17 mouse cellular contexts compared by ENCODE assay signal in the genomic region with DNA sequence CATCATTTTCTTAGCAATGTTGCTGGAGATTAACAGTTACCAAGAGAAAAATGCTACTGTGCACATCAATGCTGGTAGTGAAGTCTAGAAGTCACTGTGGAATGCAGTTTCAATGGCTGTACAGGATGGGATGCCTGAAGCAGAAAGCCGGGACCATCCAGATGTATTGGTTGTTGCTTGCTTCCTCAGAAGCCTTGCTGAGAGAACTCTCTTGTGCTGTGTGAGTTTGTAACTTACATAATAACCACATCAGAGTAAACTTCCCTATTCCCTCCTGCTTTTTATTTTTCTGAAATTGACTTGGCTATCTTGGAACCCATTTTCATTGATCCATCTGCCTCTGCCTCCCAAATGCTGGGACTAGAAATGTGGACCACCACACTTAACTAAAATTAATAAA.
DNase-seq lines count a peak whose midpoint lies in the region; ATAC-seq and TF ChIP-seq lines count a peak whose summit lies in the region.
"Had no signal": no experiment of that assay in that cellular context is flagged by ENCODE, and none has a peak within 500 bp of the region (broad histone marks: within the 10 kb centered on the region; RNA-seq: fewer than 3 reads in every experiment).

No protein-coding gene starts in this region.

- no peaks in the 10 kb centered on the region for H3K36me3 ChIP-seq in kidney, postnatal 0 days (ENCODE audit: insufficient read depth, low read length)
- H3K36me3 ChIP-seq in liver, embryonic 14.5 days (replicated peaks; ENCODE audit: control insufficient read depth, insufficient read depth, low read depth) = no peaks in the 10 kb centered on the region
- H3K36me3 ChIP-seq in forebrain, embryonic 16.5 days (ENCODE audit: control insufficient read depth, insufficient read depth) = no peaks in the 10 kb centered on the region
- H3K36me3 ChIP-seq: heart, embryonic 10.5 days; hindbrain, embryonic 12.5 days had no signal

- ATAC-seq in kidney, postnatal 0 days (replicated peaks; ENCODE audit: low FRiP score, low read depth) = no peak
- no peak for ATAC-seq in liver, embryonic 14.5 days (ENCODE audit: insufficient read depth)
- ATAC-seq in megakaryocyte progenitor cell, adult 5-6 weeks (replicated peaks; ENCODE audit: poor library complexity) = peak; percentile 51; the same call in 1 of the 2 replicates
- ATAC-seq in forebrain, embryonic 16.5 days = no peak
- ATAC-seq: forebrain, embryonic 13.5 days; hindbrain, embryonic 16.5 days had no signal

- TF ChIP-seq EP300 in liver, embryonic 14.5 days (IDR thresholded peaks at IDR 0.05; ENCODE audit: low read depth) = no peak

- H3K9me3 ChIP-seq in kidney, postnatal 0 days (replicated peaks; ENCODE audit: low read length) = no peaks in the 10 kb centered on the region
- no peaks in the 10 kb centered on the region for H3K9me3 ChIP-seq in liver, embryonic 14.5 days (ENCODE audit: control insufficient read depth, low read length)
- no peaks in the 10 kb centered on the region for H3K9me3 ChIP-seq in forebrain, embryonic 16.5 days (ENCODE audit: control insufficient read depth, low read length)
- H3K9me3 ChIP-seq: forebrain, embryonic 13.5 days; heart, embryonic 10.5 days; hindbrain, embryonic 12.5 days had no signal

- no peaks in the 10 kb centered on the region for H3K4me1 ChIP-seq in kidney, postnatal 0 days (replicated peaks; ENCODE audit: insufficient read depth, low read length)
- peaks cover 28 to 31% of the 10 kb centered on the region in 2 experiments for H3K4me1 ChIP-seq in liver, embryonic 14.5 days (replicated peaks; ENCODE audit: control insufficient read depth in 2 of 2, insufficient read depth in 2 of 2, low read length in 1 of 2)
- peaks cover 2% of the 10 kb centered on the region; the same call in 1 of the 2 replicates for H3K4me1 ChIP-seq in forebrain, embryonic 16.5 days (replicated peaks; ENCODE audit: control insufficient read depth, insufficient read depth, low read length)
- H3K4me1 ChIP-seq: heart, embryonic 10.5 days; hindbrain, embryonic 12.5 days had no signal

- H3K4me2 ChIP-seq in kidney, postnatal 0 days (ENCODE audit: low read length) = no peak overlapping the region
- H3K4me2 ChIP-seq in liver, embryonic 14.5 days (ENCODE audit: low read depth) = peak overlapping the region; percentile 45
- no peak overlapping the region for H3K4me2 ChIP-seq in forebrain, embryonic 16.5 days (ENCODE audit: low read length)
- H3K4me2 ChIP-seq: forebrain, embryonic 13.5 days; hindbrain, embryonic 12.5 days had no signal

- no peak overlapping the region for H3K4me3 ChIP-seq in kidney, postnatal 0 days (replicated peaks; ENCODE audit: low read depth, low read length)
- H3K4me3 ChIP-seq in liver, embryonic 14.5 days (ENCODE audit: insufficient read depth in 1 of 2, low read depth in 2 of 2, low read length in 2 of 2) = no peak overlapping the region
- H3K4me3 ChIP-seq in forebrain, embryonic 16.5 days (replicated peaks; ENCODE audit: low read length) = no peak overlapping the region
- H3K4me3 ChIP-seq: forebrain, embryonic 13.5 days; heart, embryonic 10.5 days; hindbrain, embryonic 12.5 days had no signal

- WGBS in kidney, postnatal 0 days = 60% methylated on average over 1 of the region's 1 CpGs
- WGBS in liver, embryonic 14.5 days (ENCODE audit: insufficient replicate concordance) = 61% methylated on average over 1 of the region's 1 CpGs
- WGBS in forebrain, embryonic 16.5 days = 78% methylated on average over 1 of the region's 1 CpGs

- no peak for TF ChIP-seq CTCF in kidney, postnatal 0 days (IDR thresholded peaks at IDR 0.05; ENCODE audit: low read depth)
- TF ChIP-seq CTCF in liver, embryonic 14.5 days (IDR thresholded peaks at IDR 0.05; ENCODE audit: low read depth) = no peak

- no peaks in the 10 kb centered on the region for H3K27me3 ChIP-seq in kidney, postnatal 0 days (ENCODE audit: insufficient read depth, low read length)
- no peaks in the 10 kb centered on the region for H3K27me3 ChIP-seq in liver, embryonic 14.5 days (ENCODE audit: control insufficient read depth, insufficient read depth, low read length)
- H3K27me3 ChIP-seq in forebrain, embryonic 16.5 days (replicated peaks; ENCODE audit: control insufficient read depth, insufficient read depth, low read length) = no peaks in the 10 kb centered on the region
- H3K27me3 ChIP-seq: forebrain, embryonic 13.5 days; hindbrain, embryonic 12.5 days had no signal

- DNase-seq in kidney, postnatal 0 days (ENCODE audit: low spot score) = peak; percentile 9
- DNase-seq in kidney, postnatal 10 days = no peak
- DNase-seq in forelimb bud, embryonic 11.5 days (ENCODE audit: low read depth, low spot score) = peak; percentile 10
- no peak for DNase-seq in liver, embryonic 14.5 days (ENCODE audit: low read depth in 3 of 3, low spot score in 3 of 3)
- no peak for DNase-seq in layer of hippocampus, postnatal 14 days (ENCODE audit: low spot score in 2 of 2)
- DNase-seq: adrenal gland, postnatal 14 days; cerebellum, adult 2 months; cerebellum, postnatal 14 days; gastrocnemius, postnatal 36 days; heart, adult 18-20 months; heart, postnatal 4 days had no signal

- H3K27ac ChIP-seq in kidney, postnatal 0 days = no peak overlapping the region
- H3K27ac ChIP-seq in liver, embryonic 14.5 days = peak overlapping the region; percentile 86
- H3K27ac ChIP-seq in forebrain, embryonic 16.5 days (ENCODE audit: low read length) = no peak overlapping the region
- H3K27ac ChIP-seq: forebrain, embryonic 13.5 days; heart, embryonic 10.5 days; hindbrain, embryonic 12.5 days had no signal

- H3K9ac ChIP-seq in kidney, postnatal 0 days (ENCODE audit: low read depth, low read length) = no peak overlapping the region
- peak overlapping the region; percentile 35; the same call in 1 of the 2 replicates for H3K9ac ChIP-seq in liver, embryonic 14.5 days (replicated peaks)
- H3K9ac ChIP-seq in forebrain, embryonic 16.5 days (replicated peaks; ENCODE audit: low read depth, low read length) = no peak overlapping the region
- H3K9ac ChIP-seq: forebrain, embryonic 13.5 days; hindbrain, embryonic 12.5 days had no signal

Comparison
In these comparisons a context has a peak if more than half of its experiments do, and no peak if none do; other contexts are left out.
1. DNase-seq: peak in kidney, postnatal 0 days (single experiment) and forelimb bud, embryonic 11.5 days (single experiment); none in kidney, postnatal 10 days (single experiment), liver, embryonic 14.5 days (0 of 3) and layer of hippocampus, postnatal 14 days (0 of 2).